Mouse (Mus musculus): ENCODE measurements around the gene Klf4.

The Klf4 gene

DNA sequence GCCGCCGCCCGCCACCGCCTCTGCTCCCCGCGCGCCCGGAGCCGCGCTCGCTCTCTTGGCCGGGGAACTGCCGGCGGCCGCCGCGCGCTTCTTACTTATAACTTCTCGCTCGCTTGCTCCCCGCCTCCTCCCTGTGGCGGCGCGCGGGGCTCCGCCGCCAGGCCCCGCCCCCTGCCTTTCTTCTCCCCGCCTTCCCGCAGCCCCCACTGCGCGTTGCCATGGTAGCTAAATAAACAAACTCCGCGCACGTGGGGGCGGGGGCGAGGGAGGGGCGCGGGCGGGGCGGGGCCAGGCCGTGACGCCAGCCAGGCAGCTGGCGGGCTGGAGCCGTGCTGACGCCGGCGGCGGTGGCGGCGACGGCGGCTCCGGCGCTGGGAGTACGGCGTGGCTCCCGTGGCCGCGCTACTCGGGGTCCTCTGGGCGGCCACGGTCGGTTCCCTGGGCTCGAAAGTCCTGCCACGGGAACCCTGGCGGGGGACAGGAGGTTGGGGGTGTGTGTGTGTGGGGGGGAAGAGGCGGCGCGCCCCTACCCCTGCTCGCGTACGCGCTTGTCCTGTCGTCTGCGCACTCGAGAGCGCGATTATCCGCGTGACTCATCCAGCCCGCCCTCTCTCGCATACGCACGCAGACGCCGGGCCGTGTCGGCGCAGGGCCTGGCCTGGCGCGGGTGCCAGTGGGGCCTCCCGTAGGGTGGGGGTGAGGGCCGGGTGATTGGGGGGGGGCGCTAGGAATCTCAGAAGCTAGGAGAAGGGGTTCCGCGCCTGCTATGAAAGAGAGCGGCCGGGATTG, at the start of gene Klf4:
Gene Klf4 (minus strand): TSS at position 60 of the 789 bp plus-strand sequence.
- DNase-seq (ENCODE audit: low spot score in 2 of 2), result peak; percentile 82 to 88

DNA sequence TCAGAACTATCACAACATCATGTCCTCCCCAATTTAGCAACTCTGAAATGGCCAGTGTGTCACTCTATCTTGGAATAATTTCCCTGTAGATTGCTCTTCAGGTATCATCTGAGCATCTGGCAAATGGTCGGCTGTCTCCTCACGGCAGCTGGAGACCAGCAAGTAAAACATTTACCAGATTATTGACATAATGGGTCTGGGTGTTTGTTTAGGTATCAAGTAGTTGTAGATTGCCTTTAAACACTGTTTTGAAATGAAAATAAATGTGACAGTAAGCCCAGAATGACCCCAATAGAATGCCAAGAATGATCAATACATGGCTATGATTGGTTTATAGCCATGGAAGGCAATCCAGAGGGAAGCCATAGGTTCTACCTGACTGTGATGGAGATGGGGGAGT, 39.2 kb upstream of the Klf4 start:
- DNase-seq (ENCODE audit: low spot score in 2 of 2), result no peak

DNA sequence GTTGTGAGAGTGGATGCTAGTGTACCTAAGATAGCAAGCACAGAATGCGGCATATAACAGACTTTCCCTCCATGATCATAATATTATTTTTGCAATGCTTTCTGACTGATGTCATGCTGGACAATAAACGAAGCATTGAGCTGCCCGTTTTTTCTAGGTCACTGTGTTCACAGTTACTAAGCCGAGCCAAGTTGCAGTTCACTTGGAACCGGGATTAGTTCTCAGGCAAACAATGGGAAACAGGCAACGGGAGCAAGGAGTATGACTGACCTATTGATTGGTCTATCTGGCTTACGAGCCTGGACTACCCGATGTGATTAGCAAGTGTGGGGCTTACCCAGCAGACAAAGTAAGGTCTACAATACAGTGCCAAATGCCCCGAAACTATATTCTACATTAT, 35.7 kb upstream of the Klf4 start:
- no peak for DNase-seq (ENCODE audit: low spot score in 2 of 2)

- DNase-seq (ENCODE audit: low spot score in 2 of 2), result no peak
These were observed 35.3 kb upstream of the Klf4 start for GRCm38 (mm10) chr4:55567575-55567974.

- DNase-seq (ENCODE audit: low spot score in 2 of 2), result no peak
These were observed 32.1 kb upstream of the Klf4 start for GRCm38 (mm10) chr4:55564317-55564716.

GRCm38 (mm10) chr4:55563050-55563449, 30.8 kb upstream of the Klf4 start:
- no peak for DNase-seq (ENCODE audit: low spot score in 2 of 2)

DNA sequence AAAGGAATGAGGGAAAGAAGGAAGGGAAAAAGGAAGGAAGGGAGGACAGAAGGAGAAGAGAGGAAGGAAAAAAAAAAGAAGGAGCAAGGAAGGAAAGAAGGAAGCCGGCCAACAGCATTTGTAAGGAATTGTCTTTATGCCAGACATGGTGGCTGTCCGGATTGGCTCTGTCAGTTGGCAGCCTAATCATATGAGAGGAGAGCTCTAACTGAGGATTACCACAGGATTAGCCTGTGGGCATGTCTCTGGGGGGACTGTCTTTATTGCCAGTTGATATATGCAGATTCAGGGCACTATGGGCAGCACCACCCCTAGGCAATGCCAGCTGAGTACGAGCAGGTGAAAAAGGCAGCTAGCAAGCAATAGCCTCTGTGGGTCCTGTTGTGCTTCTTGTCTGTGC, 29.8 kb upstream of the Klf4 start:
- DNase-seq (ENCODE audit: low spot score in 2 of 2), result no peak

- no peak for DNase-seq (ENCODE audit: low spot score in 2 of 2)
These were observed 14.6 kb upstream of the Klf4 start for GRCm38 (mm10) chr4:55546869-55547268.

GRCm38 (mm10) chr4:55542753-55543152, 10.5 kb upstream of the Klf4 start:
- no peak for DNase-seq (ENCODE audit: low spot score in 2 of 2)

DNA sequence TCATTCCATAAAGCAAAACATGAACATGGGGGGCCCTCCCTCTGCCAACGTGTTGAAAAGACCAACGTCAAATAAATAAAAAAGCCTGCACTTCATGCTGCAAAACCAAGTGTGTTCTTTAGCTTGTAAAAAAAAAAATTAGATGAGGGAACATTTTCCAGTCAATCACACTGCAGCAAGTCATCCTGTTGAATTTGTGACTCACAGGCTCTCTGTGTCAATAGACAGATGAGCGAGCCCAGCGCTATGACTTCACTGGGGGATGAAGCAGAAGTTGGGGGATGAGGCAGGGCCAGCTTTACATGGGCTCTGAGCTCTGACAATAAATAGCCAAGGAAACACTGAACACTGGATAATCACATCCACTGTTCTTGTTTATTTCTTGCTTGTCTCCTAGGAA, 9.4 kb upstream of the Klf4 start:
- no peak for DNase-seq (ENCODE audit: low spot score in 2 of 2)

- no peak for DNase-seq (ENCODE audit: low spot score in 2 of 2)
These were observed 9.0 kb upstream of the Klf4 start for GRCm38 (mm10) chr4:55541221-55541620.

DNA sequence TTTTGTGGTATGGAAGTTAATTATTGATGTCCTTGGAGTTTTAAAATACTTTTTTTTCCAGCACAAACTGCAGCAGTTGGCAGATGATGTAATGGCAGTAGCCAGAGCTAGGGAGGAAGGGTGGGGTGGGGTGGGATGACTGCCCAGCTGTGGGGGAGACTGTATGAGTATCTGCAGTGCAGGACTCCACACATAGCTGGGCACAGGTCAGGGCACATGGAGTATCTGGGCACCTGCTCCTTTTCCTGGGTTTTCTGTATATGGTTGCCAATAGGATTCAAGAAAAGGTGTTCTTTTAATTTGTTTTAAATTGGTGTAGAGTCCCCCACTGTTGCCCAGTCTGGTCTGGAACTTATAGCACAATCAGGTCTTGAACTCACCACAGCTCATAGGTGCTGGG, 2.7 kb upstream of the Klf4 start:
- no peak for DNase-seq (ENCODE audit: low spot score in 2 of 2)

DNA sequence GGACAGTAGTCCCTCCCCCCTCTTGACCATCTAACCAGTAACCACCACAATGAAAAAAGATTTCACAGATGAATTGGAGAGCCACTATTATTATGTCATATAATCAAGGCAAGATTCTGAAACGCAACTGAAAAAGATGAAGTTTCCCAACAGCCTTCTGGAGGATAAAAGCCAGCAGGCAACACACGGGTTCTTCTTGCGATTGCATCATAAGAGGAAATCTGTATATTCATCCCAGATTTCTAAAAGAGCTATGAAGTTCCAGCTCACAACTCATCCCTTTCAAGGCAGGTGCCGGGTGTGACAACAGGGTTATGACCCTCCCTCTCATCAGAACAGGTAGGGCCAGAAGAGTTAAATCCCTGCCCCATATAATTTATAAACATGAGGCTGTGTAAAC, 2.2 kb upstream of the Klf4 start:
- DNase-seq (ENCODE audit: low spot score in 2 of 2), result no peak

DNA sequence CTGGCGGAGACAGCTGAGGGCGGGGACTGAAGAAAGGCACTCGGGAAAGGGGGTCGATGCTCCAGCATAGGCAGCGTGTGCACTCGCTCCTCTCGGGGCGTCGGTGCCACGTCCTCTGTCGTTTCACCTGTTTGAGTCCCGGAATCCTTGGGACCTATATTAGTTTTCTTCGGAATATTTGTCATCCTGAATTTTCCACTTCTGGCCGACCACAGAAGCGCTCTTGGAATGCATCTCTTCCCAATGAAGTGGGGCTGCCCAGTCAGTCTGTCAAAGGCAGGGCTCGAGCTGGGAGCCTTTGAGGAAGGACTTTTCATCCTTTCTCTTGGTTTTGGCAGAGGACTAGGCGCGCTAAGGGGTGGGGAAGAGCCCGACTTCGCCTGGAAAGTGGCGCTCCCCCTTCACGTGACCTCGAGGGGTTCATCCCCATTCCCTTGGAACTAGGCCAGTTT, 1.6 kb upstream of the Klf4 start:
- DNase-seq (ENCODE audit: low spot score in 2 of 2), result no peak

DNA sequence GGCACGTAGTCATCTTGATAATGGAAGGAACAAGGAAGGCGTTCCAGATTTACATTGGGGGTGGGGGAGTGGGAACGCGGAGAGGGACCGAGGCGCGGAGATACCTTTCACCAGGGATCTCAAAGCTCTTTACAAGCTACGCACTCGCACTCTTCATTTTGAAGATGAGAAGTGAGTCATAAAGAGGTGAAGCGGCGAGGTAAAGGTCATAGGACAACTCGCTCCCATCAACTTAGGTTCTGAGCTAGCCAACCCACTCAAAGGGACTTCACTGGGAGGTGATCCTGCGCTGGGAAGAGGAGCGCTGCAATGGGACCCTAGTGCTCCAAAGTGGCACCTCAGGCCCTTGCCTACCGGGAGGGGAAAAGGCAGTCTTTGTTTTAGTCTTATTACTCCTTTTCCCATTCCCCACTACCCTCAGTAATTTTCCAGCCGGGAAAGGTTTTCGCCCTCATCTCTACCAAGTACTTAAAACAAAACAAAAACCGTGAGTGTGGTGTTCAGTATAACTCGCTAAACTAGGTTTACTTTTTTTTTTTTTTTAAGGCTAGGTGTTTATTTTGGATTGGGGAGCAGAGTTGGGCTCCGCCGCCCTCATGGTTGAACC, 1.0 kb upstream of the Klf4 start:
- DNase-seq (ENCODE audit: low spot score in 2 of 2), result no peak

DNA sequence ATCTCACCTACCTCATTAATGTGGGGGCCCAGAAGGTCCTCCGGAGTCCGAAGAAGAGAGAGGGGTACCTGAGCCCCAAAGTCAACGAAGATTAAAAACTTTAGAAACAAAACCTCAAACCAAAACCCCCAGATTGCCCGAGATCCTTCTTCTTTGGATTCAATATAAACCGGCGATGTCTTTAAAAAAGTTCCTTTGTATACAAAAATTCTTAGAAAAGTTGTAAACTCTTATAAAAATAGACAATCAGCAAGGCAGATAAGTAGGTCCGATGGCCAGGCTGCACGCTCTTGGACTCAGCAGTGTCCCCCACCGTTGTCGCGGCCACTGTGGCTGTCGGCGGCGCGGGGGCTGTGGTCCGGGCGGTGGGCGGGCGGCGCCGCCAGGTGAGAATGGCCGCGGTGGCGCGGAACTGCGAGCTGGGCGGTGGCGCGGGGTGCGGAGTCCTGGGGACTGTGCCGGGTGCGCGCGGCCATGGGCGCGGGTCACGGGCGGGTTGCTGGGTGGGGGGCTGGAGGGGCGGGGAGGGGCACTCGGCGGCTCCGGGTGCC, 335 bp downstream of the Klf4 start:
- DNase-seq (ENCODE audit: low spot score in 2 of 2), result no peak

- peak in 1 of 2 experiments; percentile 69 for DNase-seq (ENCODE audit: low spot score in 2 of 2)
These were observed 990 bp downstream of the Klf4 start for GRCm38 (mm10) chr4:55531096-55531855.

- peak in 1 of 2 experiments; percentile 72 for DNase-seq (ENCODE audit: low spot score in 2 of 2)
These were observed 1.6 kb downstream of the Klf4 start for GRCm38 (mm10) chr4:55530731-55531095.

GRCm38 (mm10) chr4:55530236-55530635, 2.0 kb downstream of the Klf4 start:
- DNase-seq (ENCODE audit: low spot score in 2 of 2), result peak; percentile 61 to 74

DNA sequence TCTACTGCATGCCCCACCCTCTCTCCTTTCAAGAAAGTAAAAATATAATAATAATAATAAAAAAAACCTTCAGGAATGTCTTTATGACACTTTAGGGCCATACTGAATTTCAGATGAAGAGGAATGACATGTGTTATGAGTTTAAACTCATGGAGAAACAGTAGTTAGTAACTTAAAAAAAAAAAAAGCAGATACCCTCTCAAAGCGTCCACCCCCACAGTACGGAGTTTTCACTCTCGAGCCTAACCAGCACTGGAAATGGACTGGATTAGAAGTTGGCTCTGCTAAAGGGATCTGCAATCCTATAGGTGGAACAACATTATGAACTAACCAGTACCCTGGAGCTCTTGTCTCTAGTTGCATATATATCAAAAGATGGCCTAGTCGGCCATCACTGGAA, 3.9 kb downstream of the Klf4 start:
- DNase-seq (ENCODE audit: low spot score in 2 of 2), result no peak

DNA sequence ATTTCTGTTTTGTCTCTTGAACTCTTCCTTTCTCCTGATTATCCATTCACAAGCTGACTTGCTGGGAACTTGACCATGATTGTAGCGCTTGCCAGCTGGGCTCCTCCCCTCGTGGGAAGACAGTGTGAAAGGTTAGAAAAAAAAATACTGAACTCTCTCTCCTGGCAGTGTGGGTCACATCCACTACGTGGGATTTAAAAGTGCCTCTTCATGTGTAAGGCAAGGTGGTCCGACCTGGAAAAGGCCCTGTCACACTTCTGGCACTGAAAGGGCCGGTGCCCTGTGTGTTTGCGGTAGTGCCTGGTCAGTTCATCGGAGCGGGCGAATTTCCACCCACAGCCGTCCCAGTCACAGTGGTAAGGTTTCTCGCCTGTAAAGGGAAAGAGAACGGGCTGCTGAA, 4.3 kb downstream of the Klf4 start:
- DNase-seq (ENCODE audit: low spot score in 2 of 2), result no peak

All from spleen, postnatal 4 days (tissue).